In the genomic region with DNA sequence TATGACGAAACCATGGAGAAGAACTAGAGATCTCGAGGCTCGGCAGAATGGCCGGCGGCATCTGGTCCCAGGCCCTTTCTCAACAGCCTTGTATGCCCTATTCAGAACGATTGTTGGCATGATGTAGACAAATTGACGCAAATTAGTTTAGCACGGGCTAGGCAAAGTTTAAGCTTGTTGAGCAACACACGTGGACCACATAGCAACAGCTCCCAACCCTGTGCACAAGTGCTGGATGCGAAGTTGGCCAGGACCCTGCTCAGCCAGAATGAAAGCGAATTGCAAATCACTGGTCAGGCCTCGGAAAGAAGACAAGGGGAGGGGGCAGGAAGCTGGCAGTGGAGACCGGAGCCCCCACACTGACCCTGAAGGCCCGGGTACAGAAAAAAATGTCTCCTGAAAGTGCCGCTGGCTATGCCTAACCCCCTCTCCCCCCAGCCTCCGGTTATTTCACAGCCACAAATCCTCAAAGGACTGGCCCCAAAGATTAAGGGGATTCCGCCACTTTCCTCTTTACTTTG, we compare ENCODE assay signal across 9 mouse cellular contexts. TPM values are rescaled to one million over a fixed set of nuclear protein-coding genes. Genes with fewer than 3 reads are reported as not detected.
DNase-seq lines count a peak whose midpoint lies in the region; ATAC-seq lines count a peak whose summit lies in the region.
"Had no signal": no experiment of that assay in that cellular context is flagged by ENCODE, and none has a peak within 500 bp of the region (broad histone marks: within the 10 kb centered on the region; RNA-seq: fewer than 3 reads in every experiment).

No protein-coding gene starts in this region.

- H3K27ac ChIP-seq in intestine, embryonic 16.5 days (ENCODE audit: low read length), result no peak overlapping the region
- H3K27ac ChIP-seq in midbrain, embryonic 11.5 days (ENCODE audit: low read depth, low read length), result peak overlapping the region; percentile 15; the same call in 1 of the 2 replicates

- peak overlapping the region; percentile 45 for H3K9ac ChIP-seq in intestine, embryonic 16.5 days (ENCODE audit: low read depth, low read length)
- H3K9ac ChIP-seq in midbrain, embryonic 11.5 days (ENCODE audit: low read length), result peak overlapping the region; percentile 46; the same call in 1 of the 2 replicates

- H3K4me1 ChIP-seq in intestine, embryonic 16.5 days (ENCODE audit: control insufficient read depth, insufficient read depth, low read length), result no peaks in the 10 kb centered on the region
- H3K4me1 ChIP-seq in midbrain, embryonic 11.5 days (ENCODE audit: control insufficient read depth, insufficient read depth, low read length), result peaks cover 10% of the 10 kb centered on the region

- peak; percentile 91 for DNase-seq in heart, adult 11 months
- DNase-seq in heart, postnatal 14 days, result no peak
- DNase-seq in forelimb bud, embryonic 11.5 days (ENCODE audit: low read depth, low spot score), result peak; percentile 20
- DNase-seq in midbrain, embryonic 11.5 days (ENCODE audit: low spot score, missing footprints), result peak; percentile 95
- DNase-seq in layer of hippocampus, postnatal 36 days, result no peak
- no peak for DNase-seq in thymus, postnatal 36 days
- DNase-seq in cerebellum, adult 18-20 months, result no peak

- WGBS in intestine, embryonic 16.5 days, result 42% methylated on average over 17 of the region's 17 CpGs
- WGBS in midbrain, embryonic 11.5 days, result 2% methylated on average over 17 of the region's 17 CpGs

- H3K4me2 ChIP-seq in intestine, embryonic 16.5 days (ENCODE audit: low read depth, low read length), result peak overlapping the region; percentile 47
- peak overlapping the region; percentile 51 for H3K4me2 ChIP-seq in midbrain, embryonic 11.5 days

- intact Hi-C loops in heart, postnatal 14 days (cut with DNase I), result loop anchor here (2.0 kb wide), 4 partner anchors 31 to 403 kb away; no protein-coding TSS in a partner anchor

- no peak for ATAC-seq in intestine, embryonic 16.5 days
- ATAC-seq in midbrain, embryonic 11.5 days (ENCODE audit: low FRiP score), result peak; percentile 80

- no peaks in the 10 kb centered on the region for H3K27me3 ChIP-seq in intestine, embryonic 16.5 days (replicated peaks; ENCODE audit: control insufficient read depth, insufficient read depth, low read length)
- 0 out of 2 replicates have a peak, but pooled peaks cover 3% of the 10 kb centered on the region for H3K27me3 ChIP-seq in midbrain, embryonic 11.5 days (ENCODE audit: control insufficient read depth, insufficient read depth, low read length)

- H3K4me3 ChIP-seq in intestine, embryonic 16.5 days (ENCODE audit: low read length), result peak overlapping the region; percentile 24; the same call in 1 of the 2 replicates
- H3K4me3 ChIP-seq in midbrain, embryonic 11.5 days (ENCODE audit: low read depth, low read length), result peak overlapping the region; percentile 7

- no peaks in the 10 kb centered on the region for H3K36me3 ChIP-seq in intestine, embryonic 16.5 days (ENCODE audit: control insufficient read depth, insufficient read depth, low read length)
- H3K36me3 ChIP-seq in midbrain, embryonic 11.5 days (ENCODE audit: control insufficient read depth, insufficient read depth, low read length), result no peaks in the 10 kb centered on the region

- H3K9me3 ChIP-seq in intestine, embryonic 16.5 days (ENCODE audit: control insufficient read depth, low read length), result no peaks in the 10 kb centered on the region
- H3K9me3 ChIP-seq in midbrain, embryonic 11.5 days (ENCODE audit: control insufficient read depth, low read length), result no peaks in the 10 kb centered on the region

RNA-seq across cellular contexts. Expression of a gene that starts 58.0 kb away (rescaled TPM):
- total RNA-seq in heart, postnatal 14 days (2021), result under 1 TPM; 0.41 to 0.50 TPM
- 0.26 and 0.45 TPM in 2 replicates for polyA plus RNA-seq in intestine, embryonic 16.5 days (2015; fragmentation: Nextera tagmentation; extraction: Ambion mirVana)
- polyA plus RNA-seq in midbrain, embryonic 11.5 days (2014; fragmentation: Nextera tagmentation; extraction: Ambion mirVana), result 1.2 TPM in 2 replicates
- 1 to 10 TPM; 1.0 to 1.5 TPM for total RNA-seq in layer of hippocampus, postnatal 36 days (2021)
- polyA plus RNA-seq: erythroblast, embryonic 14.5 days had no signal

RNA-seq across cellular contexts. Expression of a gene that starts 58.2 kb away (rescaled TPM):
- total RNA-seq in heart, postnatal 14 days (2021), result 10 to 100 TPM; 17.5 to 19.5 TPM
- polyA plus RNA-seq in intestine, embryonic 16.5 days (2015; fragmentation: Nextera tagmentation; extraction: Ambion mirVana), result 47.7 and 48.9 TPM in 2 replicates
- polyA plus RNA-seq in midbrain, embryonic 11.5 days (2014; fragmentation: Nextera tagmentation; extraction: Ambion mirVana), result 51.7 and 62.1 TPM in 2 replicates
- 10 to 100 TPM; 28.9 to 32.8 TPM for total RNA-seq in layer of hippocampus, postnatal 36 days (2021)

Comparison
In these comparisons a context has a peak if more than half of its experiments do, and no peak if none do; other contexts are left out.
1. DNase-seq: peak in heart, adult 11 months (single experiment), forelimb bud, embryonic 11.5 days (single experiment) and midbrain, embryonic 11.5 days (single experiment); none in heart, postnatal 14 days (0 of 2), layer of hippocampus, postnatal 36 days (0 of 2), thymus, postnatal 36 days (0 of 2) and cerebellum, adult 18-20 months (0 of 2).